Mouse (Mus musculus): ENCODE results near the gene Gpr45. TPM values are rescaled to one million over a fixed set of nuclear protein-coding genes. Genes with fewer than 3 reads are reported as not detected.

Gene Gpr45
- not detected for total RNA-seq (2023)

GRCm38 (mm10) chr1:42952734-42953481 is at the start of gene Gpr45:
Gpr45 (plus strand) TSS chr1:42952872.

Other genes starting within 250 kb of the Gpr45 start
- gene Mrps9, start 101.6 kb upstream of the Gpr45 start, total RNA-seq (2023): 10 to 100 TPM; 42.1 to 46.4 TPM
- gene Tgfbrap1, start 145.8 kb downstream of the Gpr45 start, total RNA-seq (2023): 10 to 100 TPM; 32.6 to 33.8 TPM
- gene AI597479, start 145.8 kb downstream of the Gpr45 start, total RNA-seq (2023): 10 to 100 TPM in 1 of 2 experiments, 1 to 10 TPM in 1; 8.2 to 11.3 TPM
- gene Fhl2, start 244.1 kb downstream of the Gpr45 start, total RNA-seq (2023): under 1 TPM; 0.46 to 0.47 TPM